Mouse (Mus musculus) right cerebral cortex, postnatal 4 days (tissue): ENCODE measurements around the gene Gm21992.
A peak's percentile ranks its signal among the peaks of the same experiment; 100 is the strongest.

Source experiments
- DNase-seq: peaks from one replicate; pipeline ENCODE4 v3.0.0-alpha.2; 2022

The Gm21992 gene

DNA sequence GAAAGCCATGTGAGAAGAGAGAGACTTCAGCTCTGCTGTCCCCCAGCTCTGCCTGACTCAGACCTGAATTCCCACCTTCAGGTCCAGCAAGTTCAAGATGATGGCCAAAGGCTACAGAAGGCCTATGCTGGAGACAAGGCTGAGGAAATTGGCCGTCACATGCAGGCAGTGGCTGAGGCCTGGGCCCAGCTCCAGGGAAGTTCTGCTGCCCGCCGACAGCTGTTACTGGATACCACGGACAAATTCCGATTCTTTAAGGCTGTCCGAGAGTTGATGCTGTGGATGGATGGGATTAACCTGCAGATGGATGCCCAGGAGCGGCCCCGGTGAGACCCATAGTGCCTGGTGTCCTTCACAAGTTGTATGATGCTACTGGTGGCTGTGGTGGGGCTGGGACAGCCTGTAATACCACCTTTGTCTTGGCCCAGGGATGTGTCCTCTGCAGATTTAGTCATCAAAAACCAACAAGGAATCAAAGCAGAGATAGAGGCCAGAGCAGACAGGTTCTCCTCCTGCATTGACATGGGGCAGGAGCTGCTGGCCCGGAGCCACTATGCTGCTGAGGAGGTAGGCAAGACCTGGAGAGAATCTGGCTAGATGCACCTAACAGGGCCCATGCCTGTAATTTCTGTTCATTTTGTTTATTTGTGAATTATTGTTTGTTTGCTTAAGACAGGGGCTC, 63.6 kb downstream of the Gm21992 start:
- DNase-seq = no peak

DNA sequence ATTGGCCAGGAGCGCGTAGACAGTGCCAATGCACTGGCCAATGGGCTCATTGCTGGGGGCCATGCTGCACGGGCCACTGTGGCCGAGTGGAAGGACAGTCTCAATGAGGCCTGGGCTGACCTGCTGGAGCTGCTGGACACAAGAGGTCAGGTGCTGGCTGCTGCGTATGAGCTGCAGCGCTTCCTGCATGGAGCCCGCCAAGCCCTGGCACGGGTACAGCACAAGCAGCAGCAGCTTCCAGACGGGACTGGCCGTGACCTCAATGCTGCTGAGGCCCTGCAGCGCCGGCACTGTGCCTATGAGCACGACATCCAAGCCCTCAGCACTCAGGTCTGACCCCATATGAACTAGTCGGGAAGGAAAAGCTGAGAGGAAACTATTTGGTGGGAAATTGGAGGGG, 64.8 kb downstream of the Gm21992 start:
- no peak for DNase-seq

DNA sequence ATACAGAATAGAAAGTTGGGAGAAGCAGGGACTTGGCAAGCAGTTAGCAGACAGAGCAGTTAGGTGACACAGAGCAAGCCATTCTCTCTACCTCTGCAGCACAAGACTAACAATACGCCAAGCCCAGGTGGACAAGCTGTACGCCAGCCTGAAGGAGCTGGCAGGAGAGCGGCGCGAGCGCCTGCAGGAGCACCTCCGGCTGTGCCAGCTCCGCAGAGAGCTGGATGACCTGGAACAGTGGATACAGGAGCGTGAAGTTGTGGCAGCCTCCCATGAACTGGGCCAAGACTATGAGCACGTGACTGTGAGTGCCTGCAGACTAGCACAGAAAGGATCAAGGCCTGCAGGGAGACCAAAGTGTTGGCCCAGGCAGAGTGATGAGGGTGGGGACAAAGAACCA, 65.7 kb downstream of the Gm21992 start:
- no peak for DNase-seq

DNA sequence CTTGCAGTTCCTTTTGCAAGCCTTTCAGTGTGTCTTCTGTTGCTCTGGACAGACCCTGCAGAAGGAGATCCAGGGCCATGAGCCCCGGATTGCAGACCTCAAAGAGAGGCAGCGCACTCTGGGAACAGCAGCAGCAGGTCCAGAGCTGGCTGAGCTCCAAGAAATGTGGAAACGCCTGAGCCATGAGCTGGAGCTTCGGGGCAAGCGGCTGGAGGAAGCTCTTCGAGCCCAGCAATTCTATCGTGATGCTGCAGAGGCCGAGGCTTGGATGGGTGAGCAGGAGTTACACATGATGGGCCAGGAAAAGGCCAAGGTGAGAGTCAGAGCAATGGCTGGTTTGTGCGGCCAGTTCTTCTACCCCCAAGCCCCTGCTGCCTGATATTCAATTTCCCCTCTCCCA, 66.4 kb downstream of the Gm21992 start:
- DNase-seq = no peak

DNA sequence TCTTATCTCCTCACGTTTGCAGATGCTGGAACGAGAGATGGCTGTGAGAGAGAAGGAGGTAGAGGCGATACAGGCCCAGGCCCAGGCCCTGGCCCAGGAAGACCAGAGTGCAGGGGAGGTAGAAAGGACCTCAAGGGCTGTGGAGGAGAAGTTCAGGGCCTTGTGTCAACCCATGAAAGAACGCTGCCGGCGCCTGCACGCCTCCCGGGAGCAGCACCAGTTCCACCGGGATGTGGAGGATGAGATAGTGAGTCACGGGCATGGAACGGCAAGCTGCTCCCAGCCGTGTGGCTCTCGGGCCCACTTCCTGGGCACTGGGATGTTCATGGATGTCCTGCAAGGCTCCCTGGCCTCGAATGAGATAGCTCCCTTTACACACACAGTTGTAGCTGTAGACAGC, 67.4 kb downstream of the Gm21992 start:
- DNase-seq = no peak

DNA sequence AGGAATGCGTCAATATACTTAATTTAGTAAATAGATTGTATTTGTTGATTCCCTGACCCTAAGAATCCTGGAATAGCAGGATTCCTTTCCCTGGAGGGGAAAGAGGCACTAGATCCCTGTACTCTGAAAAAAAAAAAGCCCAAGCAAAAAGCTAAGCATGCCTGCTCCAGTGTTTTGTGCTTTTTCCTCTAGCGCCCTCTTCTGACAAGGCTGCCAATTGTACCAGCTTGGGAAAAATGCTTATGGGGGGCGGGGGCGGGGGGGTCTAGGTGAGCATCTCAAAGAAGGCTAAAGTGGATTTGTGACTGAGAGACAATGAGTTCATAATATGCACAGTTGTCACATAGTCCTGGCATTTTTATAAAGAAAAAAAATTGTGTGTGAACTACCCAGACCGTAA, 67.9 kb downstream of the Gm21992 start:
- DNase-seq = peak; percentile 49

DNA sequence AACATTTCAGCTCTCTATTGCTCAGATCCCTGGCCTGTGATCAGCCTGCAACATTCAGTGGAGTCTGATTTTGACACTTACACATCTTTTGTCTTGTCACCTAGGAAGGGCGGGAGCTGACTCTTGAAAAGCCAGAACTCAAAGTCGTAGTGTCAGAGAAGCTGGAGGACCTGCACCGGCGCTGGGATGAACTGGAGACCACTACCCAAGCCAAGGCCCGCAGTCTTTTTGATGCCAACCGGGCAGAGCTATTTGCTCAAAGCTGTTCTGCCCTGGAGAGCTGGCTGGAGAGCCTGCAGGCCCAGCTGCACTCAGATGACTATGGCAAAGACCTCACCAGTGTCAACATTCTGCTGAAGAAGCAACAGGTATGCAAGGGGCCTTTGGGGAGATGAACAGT, 69.2 kb downstream of the Gm21992 start:
- DNase-seq = no peak

DNA sequence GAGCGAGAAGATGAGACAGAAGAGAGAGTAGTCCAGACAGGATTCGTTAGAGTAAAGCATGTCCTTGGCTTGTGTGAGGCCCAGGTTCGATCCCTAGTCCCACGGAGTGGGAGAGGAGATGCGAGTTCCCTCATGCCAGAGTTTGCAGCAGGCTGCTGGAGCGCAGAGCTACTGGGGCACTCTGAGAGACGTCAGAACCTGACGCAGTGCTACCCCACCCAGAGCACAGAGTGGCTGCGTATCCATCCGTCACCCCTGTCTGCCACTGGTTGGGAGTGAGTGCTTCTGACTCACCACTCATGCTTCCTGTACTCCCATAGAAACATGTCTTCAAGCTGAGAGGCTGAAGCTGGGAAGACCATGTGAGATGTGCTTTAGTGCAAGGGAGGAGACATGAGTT, 69.9 kb downstream of the Gm21992 start:
- DNase-seq = no peak

DNA sequence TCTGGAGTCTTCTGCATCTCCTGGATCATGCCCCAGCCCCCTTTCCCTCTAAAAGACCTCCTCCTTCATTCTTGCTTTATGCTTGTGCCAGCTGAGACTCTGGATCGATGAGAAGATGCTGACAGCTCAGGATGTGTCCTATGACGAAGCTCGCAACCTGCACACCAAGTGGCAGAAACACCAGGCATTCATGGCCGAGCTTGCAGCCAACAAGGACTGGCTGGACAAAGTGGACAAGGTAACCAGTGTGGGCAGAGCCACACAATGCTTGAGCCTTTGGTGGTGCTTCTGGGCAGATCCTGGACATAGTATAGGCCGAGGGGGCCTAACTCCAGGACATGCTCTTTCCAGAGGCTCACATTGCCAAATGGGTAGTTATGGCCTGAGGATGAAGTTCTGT, 71.7 kb downstream of the Gm21992 start:
- DNase-seq = no peak

DNA sequence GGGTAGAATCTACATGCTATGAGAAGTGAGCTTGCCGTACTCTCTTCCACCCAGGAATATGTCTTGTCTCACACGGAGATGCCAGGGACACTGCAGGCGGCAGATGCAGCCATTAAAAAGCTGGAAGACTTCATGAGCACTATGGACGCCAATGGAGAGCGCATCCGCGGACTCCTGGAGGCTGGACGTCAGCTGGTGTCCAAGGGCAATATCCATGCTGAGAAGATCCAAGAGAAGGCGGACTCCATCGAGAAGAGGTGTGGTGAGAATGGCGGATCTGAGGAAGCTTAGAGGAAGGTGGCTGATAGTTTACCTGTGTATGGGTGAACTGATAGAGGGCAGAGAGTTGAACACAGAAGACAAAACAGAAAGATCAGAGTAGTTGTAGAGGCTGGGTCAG, 72.4 kb downstream of the Gm21992 start:
- DNase-seq = no peak

DNA sequence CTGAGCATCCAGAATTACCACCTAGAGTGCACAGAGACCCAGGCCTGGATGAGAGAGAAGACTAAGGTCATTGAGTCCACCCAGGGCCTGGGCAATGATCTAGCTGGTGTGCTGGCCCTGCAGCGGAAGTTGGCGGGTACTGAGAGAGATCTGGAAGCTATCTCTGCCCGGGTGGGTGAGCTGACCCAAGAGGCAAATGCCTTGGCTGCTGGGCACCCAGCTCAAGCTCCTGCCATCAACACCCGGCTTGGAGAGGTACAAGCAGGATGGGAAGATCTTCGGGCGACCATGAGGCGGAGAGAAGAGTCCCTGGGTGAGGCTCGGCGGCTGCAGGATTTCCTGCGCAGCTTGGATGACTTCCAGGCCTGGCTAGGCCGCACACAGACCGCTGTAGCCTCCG, 73.5 kb downstream of the Gm21992 start:
- no peak for DNase-seq

DNA sequence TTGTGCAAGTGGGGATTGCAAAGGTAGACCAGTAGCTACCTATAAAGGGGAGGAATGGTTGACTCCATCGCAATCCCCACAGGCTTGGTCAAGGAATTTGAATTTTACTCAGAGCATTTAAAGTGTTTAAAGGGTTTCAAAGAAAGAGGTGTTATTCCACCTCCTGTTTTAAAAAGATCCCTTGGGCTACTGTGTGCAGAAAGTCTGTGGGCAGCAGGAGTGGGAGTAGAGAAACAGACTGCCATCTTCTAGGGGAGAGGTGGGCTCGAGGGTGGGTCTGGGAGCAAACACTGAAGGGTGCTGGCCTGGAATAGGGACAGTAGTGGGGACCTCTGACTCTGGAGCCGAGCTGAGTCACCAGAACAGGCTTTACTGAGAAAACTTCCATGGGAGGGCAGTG, 78.4 kb downstream of the Gm21992 start:
- DNase-seq = no peak

DNA sequence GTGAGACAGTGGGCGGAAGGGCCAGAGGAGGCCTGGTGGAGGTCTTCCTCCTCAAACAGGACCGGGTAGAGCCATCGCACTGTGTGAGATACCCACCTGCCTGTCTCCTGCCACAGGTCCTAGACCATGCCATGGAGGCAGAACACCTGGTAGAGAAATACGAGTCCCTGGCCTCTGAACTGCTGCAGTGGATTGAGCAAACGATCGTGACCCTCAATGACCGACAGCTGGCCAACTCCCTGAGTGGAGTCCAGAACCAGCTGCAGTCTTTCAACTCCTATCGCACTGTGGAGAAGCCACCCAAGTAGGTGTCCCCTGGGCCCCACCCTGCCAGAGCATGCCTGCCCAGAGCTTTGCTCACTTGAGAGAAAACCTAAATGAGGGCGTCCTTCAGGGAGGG, 82.2 kb downstream of the Gm21992 start:
- DNase-seq = no peak

DNA sequence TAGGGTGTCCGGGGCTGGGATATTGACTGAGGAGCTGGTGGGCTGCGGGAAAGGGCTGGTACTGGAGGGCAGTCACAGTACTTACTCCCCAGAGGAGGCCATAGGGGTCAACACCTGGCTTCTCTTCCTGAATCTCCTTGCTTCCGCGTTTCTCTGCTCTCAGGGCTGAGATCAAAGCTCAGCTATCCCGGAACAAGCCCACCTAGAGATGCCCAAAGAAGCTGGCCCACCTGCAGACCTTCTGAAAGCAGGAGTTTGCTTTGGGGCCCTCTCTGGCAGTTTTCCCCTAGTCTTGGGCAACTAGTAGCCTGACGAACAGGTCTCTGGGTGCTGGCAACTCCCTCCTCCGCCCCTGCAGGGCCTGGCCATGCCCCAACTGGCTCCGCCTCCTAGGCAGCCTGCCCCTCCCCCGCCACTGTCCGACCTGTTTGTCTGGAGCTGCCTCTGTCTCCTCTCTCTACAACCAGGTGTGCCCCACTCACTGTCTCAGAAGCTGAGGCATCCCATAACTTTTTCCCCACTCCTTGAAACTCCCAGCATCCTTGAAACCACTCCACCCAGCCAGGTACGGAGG, 90.7 kb downstream of the Gm21992 start:
- no peak for DNase-seq

DNA sequence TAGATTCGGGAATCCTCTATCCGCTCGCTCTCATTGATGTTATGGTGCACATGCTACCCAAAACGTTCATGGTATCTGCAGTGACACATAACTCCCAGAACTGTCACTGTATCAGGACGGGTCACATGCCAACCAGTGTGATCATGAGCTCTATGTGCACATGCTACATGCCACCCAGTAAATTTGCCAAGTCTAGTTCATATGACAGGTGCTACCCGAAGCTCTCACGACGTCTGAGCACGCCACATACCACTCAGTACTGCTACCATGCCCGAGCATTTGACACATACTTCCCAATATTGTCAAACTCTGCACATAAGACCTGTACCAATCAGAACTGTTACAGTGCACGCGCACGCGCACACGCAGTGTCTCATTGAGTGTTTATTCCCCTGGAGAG, 91.3 kb downstream of the Gm21992 start:
- DNase-seq = no peak

DNA sequence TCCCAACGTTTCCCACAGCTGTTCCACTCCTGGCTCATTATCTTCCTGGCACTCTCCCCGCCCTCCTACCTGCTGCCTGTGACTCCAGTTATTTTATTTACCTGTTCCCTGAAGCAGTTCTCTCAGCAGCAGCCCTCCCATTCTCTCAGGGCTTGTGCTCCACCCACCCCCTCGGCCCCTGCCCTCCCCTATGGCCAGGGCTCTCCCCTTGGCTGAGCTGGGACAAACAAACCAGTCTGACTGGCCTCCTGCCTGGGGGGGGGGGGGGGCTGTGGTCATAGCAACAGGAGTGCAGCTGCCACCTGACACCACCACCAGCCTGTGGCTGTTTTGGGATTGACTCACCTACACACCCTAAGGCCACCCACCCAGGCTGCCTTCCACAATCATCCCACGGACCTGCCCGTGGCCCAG, 92.1 kb downstream of the Gm21992 start:
- no peak for DNase-seq

DNA sequence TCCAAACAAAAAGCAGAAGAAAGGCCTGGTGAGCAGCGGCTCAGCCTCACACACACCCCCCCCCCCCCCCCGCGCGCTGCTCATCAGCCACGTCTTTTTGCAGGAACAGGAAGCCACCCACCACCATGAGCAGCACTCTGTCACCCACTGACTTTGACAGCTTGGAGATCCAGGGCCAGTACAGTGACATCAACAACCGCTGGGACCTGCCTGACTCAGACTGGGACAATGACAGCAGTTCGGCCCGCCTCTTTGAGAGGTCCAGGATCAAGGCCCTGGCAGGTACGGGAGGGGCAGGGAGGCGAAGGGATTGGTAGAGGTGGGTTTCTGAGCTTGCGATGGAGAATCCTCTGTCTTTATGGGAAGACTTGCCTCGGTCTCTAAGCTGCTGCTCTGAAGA, 92.7 kb downstream of the Gm21992 start:
- no peak for DNase-seq

DNA sequence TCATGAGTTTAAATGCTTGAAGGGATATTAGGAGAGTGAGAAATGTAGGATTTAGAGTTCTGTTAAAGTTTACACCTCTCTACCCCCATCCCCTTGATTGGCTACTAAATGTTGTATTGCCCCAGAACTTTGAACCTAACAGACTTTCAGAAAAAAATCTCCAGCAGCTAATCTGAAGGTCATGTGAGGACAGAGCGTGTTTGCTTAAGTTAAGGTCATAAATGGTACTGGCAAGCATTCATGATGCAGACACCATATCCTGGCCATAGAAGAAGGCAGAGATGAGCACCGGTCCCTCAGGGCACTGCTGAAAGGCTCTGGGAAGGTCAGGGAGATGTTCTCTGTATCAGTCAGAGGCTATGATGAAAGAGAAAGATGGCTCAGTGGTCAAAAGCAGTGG, 94.1 kb downstream of the Gm21992 start:
- no peak for DNase-seq

DNA sequence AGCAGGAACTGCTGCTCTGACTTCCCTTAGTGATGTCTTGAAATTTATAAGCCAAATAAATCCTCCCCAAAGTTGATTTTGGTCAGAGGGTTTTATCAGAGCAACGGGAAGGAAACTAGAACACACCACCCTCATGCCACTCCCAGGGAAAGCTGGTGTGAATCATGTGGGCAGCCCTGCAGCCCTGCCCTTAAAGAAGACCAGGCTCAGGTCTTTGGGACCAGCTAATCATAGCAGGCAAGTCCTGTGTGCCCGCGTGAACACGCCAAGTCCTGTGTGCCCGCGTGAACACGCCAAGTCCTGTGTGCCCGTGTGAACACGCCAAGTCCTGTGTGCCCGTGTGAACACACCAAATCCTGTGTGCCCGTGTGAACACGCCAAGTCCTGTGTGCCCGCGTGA, 94.7 kb downstream of the Gm21992 start:
- no peak for DNase-seq

DNA sequence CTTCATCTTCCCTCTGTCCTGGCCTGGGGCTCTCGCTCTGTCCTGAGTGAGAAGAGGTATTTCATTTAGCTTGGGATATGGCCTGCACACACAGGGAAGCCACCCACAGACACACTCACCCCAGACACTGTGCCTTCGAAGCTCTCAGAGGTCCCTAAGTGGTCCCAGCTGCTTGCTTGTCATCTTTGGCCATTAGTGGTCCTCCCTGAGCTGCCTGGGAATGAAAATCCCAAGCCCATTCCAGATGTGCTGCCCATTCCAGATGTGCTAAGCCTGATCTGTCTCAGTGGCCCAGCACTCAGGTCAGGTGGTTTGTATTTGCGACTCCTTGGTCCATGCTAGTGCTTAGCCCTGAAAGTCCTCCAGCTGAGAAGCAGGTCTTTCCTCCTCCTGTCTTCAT, 97.5 kb downstream of the Gm21992 start:
- DNase-seq = no peak

DNA sequence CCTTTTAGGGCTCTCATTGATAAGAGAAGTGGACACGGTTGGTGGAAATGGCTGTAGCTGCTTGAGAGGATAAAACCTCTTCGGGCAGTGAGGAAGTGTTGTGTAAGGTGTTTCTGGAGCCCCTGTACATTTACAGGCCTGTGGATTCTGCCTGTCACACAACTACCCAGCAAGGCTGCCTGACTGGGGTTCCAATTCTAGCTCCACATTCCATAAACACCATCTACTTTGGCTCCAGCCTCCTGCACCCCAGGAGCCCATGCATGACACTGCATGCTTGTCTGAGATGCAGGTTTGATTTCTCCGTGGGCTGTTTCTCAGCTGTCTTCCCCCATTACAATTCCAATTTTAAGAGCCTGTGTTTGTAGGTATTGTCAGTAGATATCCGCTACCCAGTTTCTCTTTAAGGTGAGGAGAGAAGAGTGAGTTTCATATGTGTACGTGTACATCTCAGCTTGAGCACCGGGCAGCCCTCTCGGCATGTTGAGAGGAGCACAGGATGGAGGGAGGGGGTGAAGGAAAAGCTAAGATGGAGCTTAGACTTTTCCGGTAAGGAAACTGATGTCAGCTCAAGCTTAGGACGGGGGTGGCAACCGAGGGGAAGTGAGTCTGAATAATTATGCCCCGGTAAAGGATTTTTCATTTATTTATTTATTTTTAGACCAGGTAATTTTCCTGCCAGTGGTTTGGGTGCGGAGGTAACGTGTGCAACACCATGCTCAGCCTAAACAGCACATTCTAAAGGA, 98.5 kb downstream of the Gm21992 start:
- DNase-seq = no peak

DNA sequence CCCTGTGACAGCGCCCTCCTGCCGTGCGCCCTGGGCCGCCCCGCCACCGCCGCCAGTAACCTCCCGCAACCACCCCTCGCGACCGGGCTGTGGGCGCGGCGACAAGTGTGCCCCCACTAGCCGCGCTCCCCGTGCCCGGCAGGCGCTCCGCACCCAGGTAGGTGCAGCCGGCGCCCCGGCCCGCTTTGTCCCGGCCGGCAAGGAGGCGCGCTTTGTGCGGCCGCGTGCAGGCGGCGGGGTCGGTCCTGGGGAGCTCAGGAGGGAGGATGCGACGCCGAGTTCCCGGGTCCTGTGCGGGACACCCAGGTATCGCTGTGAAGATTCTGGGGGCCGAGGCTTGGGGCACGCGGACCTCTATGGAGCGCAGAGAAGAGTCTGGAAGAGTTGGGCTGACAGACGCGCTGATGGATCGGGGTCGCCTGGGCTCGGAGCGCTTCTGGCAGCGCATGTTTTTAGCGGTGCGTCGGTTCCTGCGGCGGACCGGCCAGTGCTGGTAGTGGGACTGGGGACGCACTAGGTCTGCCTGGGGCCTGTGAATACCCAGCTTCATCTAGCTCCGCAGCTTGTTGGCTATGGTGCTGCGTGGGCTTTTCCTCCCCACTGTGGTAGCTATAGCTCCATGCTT, 99.1 kb downstream of the Gm21992 start:
- peak; percentile 44 for DNase-seq

DNA sequence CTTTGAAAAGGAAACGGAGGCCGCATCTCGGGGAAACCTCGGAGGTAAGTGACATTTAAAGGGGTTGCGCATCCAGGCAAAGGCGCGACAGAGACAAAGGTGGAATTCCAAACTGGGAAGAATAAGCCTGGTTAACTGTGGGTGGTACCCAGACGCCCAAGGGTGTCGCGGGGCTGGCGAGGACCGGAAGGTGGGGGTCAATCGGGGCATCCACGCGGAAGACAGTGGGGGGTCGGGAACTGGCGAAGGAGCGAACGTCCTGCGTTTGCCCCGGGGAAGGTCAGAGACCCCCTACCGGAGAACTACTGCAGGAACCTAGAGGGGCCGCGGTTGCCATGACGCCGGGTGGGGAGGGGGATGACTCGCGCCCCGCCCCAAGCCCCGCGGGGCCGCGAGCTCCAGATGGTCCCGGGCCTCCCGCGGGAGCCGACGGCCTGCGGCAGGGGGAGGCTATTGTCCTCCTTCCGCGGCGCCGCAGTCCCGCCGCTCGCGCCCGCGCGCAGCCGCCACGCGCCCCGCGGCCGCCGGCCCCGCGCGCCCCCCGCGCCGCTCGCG, 99.7 kb downstream of the Gm21992 start:
- peak; percentile 58 for DNase-seq

DNA sequence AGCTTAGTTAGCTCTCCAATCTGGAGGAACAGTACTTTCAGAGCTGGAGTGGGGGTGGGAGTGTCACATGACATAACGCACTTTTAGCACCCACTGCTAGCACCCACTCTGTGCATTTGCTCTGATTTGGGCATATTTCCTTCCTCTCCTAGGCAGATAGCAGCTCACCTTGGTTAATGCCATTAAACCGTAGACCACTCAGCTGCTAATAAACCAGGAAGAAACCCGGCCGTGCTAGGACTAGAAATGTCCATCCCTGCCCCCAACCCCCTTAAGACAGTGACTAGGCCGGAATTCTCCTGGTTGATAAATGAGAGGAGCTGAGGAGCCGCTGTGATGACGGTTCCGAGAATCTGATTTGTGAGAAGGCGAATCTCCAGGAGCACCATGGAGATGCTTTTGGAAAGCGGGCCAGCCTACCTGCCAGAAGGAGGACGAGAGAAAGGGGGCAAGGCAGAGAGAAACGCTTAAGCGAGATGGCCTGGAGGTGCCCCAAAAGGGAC, 100.3 kb downstream of the Gm21992 start, which contains the start of gene Sptbn2:
Gene Sptbn2, plus strand, starts transcription at position 70 of the 503 bp plus-strand sequence.
- peak; percentile 51 for DNase-seq
